Mouse (Mus musculus): ENCODE results near the gene Prss56. TPM values are rescaled to one million over a fixed set of nuclear protein-coding genes. Genes with fewer than 3 reads are reported as not detected.

Prss56 gene
- polyA plus RNA-seq, 1 experiment: not detected

DNA sequence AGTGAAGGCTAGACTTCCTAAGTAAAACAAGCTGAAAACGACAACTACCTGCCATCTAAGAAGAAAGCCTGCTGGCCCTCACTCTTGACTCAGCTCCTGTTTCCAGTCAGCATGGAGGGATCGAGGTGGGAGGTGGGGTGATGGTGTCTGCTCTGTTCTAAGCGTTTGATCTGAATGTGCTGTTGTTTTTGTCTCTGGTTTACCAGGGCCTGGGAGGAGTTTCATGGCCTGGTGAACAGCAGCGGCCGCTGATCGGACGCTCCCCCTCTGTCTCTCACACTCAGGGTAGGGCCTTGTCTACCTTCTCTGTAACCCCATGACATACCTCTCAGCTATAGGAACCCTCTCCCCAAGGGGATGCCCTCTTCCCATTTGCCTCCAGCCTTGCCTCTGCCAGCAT lies 49.1 kb downstream of the Prss56 start:
- no peak for DNase-seq (ENCODE audit: low spot score)

Other genes with a start within 250 kb of the Prss56 start
- gene Alppl2, start 93.4 kb upstream of the Prss56 start, polyA plus RNA-seq (2012; rRNA removed): not detected in 2 replicates
- gene Alpi, start 81.7 kb upstream of the Prss56 start, polyA plus RNA-seq (2012; rRNA removed): 0.06 TPM in 1 of 2 replicates, not detected in the other
- gene Akp3, start 58.3 kb upstream of the Prss56 start, polyA plus RNA-seq (2012; rRNA removed): 0.04 TPM in 1 of 2 replicates, not detected in the other
- gene Ecel1, start 26.8 kb upstream of the Prss56 start, polyA plus RNA-seq (2012; rRNA removed): 0.10 TPM in 1 of 2 replicates, not detected in the other
- not detected in 2 replicates for gene Chrnd, start 7.3 kb downstream of the Prss56 start, polyA plus RNA-seq (2012; rRNA removed)
- not detected in 2 replicates for gene Chrng, start 21.3 kb downstream of the Prss56 start, polyA plus RNA-seq (2012; rRNA removed)
- 69.5 and 72.5 TPM in 2 replicates for gene Eif4e2, start 30.6 kb downstream of the Prss56 start, polyA plus RNA-seq (2012; rRNA removed)
- 4.9 TPM in 2 replicates for gene Efhd1, start 81.0 kb downstream of the Prss56 start, polyA plus RNA-seq (2012; rRNA removed)
- 30.7 and 40.0 TPM in 2 replicates for gene Gigyf2, start 143.7 kb downstream of the Prss56 start, polyA plus RNA-seq (2012; rRNA removed)
- 0.21 and 0.27 TPM in 2 replicates for gene Kcnj13, start 211.4 kb downstream of the Prss56 start, polyA plus RNA-seq (2012; rRNA removed)